Mouse (Mus musculus) embryo, embryonic 11 days (tissue): ENCODE data around the gene Rnase10.
"Not testable (repeated sequence)": the region's sequence is repeated elsewhere in the genome, so short reads cannot be mapped to it uniquely, and the experiment has no call there.

ENCODE experiments used
- DNase-seq: peaks from one replicate; pipeline ENCODE4 v3.0.0-alpha.2; 2015

The Rnase10 gene

GRCm38 (mm10) chr14:51007152-51007801, at the start of gene Rnase10:
Rnase10 (plus strand) TSS chr14:51007751.
- DNase-seq = peak; percentile 31

DNA sequence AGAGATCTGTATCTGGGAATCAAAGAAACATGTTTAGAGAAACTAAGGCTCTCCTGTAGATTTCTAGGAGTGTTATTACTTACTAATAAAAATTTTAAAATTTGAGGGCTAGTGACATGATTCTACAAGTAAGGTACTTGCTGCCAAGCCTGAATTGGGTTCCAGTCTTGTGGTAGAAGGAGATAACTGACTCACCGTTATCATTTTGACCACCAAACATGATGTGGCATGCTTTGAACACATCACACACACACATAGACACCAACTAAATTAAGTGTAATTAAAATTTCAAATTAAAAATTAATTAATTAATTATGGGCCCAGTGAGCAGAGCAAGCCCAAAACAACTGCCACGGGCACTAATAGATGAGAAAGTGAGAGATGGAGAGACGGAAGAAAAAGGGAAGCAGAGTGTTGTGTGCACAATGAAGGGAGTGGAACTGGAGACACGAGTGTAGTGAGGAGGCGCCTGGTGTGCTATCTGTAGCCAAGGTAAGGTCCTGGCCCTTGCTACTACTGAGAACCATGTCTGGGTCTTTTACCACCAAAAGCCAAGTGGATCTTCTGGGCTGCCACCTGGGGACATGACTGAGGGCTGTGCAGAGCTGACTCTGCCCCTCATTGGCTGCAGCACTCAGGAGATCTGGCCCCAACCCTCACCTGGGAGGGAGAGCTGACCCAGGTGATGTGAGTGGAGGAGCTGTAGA, 49.1 kb upstream of the Rnase10 start:
- not testable (repeated sequence) for DNase-seq

- DNase-seq = no peak
These were observed 39.2 kb upstream of the Rnase10 start for GRCm38 (mm10) chr14:50968216-50968980.

GRCm38 (mm10) chr14:50969041-50969440, 38.5 kb upstream of the Rnase10 start:
- no peak for DNase-seq

- DNase-seq = peak; percentile 23
These were observed 37.7 kb upstream of the Rnase10 start for GRCm38 (mm10) chr14:50969558-50970544.

DNA sequence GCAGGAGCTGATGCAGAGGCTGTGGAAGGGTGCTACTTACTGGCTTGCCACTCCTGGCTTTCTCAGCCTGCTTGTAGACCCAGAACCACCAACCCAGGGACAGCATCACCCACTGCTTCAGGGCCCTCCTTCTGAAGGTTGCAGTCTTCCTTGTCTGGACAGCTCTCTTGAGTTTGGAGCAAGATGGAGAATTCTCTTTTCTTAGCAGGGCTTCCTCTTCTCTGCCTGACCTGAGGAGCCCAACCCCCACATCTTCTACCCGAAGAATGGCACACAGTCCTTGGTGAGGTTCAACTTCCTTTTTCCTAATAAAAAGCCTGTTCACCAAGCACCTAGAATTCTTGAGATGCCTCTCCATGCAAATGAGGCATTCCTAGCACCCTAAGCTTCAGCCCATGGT, 36.7 kb upstream of the Rnase10 start:
- DNase-seq = no peak

DNA sequence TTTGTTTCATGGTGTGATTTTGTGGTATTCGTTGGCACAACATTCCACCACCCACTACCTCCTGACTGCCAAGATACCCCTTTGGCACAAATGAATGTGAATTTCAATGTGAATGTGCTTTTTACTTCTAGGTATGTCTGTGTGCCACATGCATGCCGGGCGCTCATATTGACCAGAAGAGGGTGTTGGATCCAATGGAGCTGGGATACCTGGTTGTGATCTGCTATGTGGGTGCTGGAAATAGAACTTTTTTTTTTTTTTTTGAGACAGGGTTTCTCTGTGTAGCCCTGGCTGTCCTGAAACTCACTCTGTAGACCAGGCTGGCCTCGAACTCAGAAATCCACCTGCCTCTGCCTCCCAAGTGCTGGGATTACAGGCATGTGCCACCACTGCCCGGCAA, 34.5 kb upstream of the Rnase10 start:
- not testable (repeated sequence) for DNase-seq

- DNase-seq = no peak
These were observed 33.9 kb upstream of the Rnase10 start for GRCm38 (mm10) chr14:50973700-50974099.

DNA sequence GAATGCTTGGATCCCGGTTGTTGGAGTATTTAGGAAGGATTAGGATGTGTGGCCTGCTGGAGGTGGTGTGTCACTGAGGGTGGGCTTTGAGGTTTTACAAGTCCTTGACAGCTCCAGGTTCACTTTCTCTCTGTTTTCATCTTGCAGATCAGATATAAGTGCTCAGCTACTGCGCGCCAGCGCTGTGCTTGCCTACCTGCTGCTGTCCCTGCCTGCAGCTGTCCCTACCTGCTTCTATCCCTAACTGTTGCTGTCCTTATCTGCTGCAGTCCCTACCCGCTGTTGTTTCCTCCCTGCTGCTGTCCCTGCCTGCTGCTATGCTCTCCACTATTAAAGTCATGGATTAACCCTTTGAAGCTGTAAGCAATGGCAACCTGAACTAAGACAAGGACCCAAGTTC, 32.5 kb upstream of the Rnase10 start:
- no peak for DNase-seq

- peak; percentile 33 for DNase-seq
These were observed 30.9 kb upstream of the Rnase10 start for GRCm38 (mm10) chr14:50976674-50977073.

- not testable (repeated sequence) for DNase-seq
These were observed 29.1 kb upstream of the Rnase10 start for GRCm38 (mm10) chr14:50978451-50978850.

GRCm38 (mm10) chr14:50979631-50980030, 27.9 kb upstream of the Rnase10 start:
- no peak for DNase-seq

DNA sequence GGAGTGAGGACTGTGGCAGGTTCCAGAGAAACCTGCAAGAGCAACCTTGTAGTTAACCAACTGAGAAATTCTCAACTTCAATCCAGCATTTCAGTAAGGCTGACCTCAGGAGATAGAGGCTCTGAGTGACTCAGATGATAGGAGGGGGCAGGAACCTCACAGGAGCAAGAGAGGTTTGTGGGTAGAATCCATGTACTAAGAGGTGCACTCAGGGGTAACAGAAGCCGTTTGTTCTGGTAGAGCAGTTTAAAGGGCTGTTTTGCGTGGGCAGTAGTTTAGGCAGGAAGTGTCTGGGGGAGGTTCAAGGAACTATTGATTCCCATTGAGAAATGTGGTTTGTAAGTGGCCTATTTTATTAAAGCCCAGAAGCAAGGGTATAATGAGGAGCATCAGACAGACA, 26.3 kb upstream of the Rnase10 start:
- DNase-seq = no peak

DNA sequence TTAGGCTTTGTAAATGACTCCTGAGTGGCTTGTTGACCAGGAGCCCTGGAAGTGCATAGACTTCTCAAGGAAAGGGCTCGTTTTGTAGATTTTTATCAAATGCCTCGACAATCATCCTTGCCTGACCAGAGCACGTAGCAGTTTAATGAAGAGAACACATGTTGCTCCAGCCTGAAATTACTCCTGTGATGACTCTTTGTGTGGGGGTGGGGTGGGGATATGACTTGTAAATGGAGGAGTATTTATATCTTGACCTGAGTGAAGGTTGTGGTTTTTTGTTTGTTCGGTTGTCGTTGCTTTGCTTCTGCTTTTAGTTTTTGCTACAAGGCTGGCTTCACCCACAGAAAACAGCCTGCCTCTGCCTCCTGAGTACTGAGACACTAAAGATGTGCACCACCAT, 25.7 kb upstream of the Rnase10 start:
- DNase-seq = no peak

DNA sequence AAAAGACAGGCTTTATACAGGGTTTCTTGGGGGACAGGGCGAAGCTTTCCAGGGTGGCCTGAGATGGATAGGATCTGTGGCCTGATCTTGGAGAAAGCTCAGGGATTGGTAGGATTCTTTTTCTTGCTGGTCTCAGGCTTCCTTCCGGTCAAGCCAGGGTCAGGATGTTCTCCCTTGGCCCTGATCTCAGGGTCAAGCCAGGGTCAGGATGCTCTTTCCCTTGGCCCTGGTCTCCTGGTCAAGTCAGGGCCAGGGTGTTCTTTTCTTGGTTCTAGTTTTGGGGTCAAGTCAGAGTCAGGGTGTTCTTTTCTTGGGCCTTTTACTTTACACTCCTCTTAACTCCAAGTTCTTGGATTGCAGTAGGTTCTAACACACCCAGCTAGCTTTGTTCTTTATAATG, 19.9 kb upstream of the Rnase10 start:
- no peak for DNase-seq

DNA sequence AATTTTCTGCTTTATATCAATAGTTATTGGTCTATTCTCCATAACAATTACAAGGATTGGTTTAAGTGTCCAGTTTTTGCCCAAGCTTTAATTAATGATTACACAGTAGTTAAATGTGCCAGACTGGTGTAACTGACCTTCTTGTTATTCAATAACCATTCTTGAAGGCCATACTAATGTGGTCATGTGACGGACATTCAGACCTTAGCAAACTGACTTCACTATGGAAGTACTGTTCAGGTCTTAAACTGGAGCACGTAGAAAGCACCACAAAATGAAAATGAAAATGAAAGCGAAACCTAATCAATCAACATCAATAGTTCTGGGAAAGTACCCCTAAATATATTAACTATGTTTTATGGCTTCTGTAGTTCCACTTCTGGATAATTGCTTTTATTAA, 16.5 kb upstream of the Rnase10 start:
- DNase-seq = no peak

DNA sequence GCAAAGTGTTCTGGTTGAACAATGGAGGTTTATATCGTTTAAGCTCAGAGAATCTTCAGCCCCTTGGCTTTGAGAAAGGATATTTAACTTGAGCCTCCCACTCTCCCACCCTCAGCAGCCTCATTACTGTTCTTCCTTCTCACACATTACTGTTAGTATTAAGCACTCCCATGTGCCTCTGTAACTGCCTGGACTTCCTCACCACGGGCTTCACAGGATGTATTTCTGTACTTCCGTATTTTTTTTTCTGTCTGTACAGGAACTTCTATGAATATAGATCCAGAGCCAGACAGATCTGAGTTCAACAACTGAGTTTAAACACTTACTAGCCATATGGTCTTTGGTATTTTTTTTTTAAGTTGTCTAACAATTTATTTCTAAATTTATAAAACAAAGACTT, 10.5 kb upstream of the Rnase10 start:
- no peak for DNase-seq

DNA sequence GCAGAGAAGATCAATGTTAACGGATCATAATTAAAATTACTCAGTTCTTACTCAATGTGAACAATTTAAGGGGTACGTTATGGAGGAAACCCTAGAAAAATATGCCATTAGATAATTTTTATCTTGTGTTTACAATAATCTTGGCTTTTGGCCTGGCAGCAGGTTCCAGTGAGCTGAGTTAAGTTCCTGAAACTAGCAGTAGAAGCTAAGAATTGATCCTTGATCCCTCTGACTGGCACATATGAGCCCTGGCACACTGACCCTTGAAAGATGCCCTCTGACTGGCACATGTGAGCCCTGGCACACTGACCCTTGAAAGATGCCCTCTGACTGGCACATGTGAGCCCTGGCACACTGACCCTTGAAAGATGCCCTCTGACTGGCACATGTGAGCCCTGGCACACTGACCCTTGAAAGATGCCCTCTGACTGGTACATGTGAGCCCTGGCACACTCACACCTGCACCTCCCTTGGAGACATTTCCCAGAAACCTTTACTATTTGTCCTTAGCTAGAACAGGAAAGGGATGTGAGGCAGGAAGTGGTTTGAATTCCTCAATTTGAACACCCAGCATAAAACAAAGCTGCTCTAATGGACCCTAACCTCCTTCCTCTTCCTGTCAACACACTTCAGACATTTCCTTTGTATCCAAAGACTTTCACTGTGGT, 9.4 kb upstream of the Rnase10 start:
- no peak for DNase-seq

- DNase-seq = no peak
These were observed 563 bp downstream of the Rnase10 start for GRCm38 (mm10) chr14:51007914-51008713.

DNA sequence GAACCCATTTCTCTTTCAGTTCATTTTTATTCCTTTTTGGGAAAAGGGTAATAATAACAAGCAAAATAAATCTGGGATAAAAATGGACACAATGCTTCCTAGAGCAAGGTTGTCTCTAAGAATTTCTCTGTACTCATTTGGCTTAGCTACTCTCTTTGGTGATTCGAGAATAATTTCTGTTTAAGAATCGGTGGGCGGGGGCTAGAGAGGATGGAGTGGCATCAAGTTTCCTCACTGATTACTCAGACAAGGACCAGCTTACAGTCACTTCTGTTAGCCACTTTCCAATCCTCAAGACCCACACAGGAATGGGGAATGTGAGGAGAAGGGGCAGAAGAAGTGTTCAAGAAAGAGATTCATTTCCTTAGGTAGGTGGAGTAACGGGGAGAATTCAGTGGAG, 1.2 kb downstream of the Rnase10 start:
- DNase-seq = no peak

- DNase-seq = no peak
These were observed 2.0 kb downstream of the Rnase10 start for GRCm38 (mm10) chr14:51009572-51009971.
